In genomic region chr5:127615459-127615858, GRCm38 (mm10) we compare ENCODE assay signal across 8 mouse cellular contexts. TPM values are rescaled to one million over a fixed set of nuclear protein-coding genes. Genes with fewer than 3 reads are reported as not detected.
A peak's percentile ranks its signal among the peaks of the same experiment; 100 is the strongest.
DNase-seq lines count a peak whose midpoint lies in the region; ATAC-seq and TF ChIP-seq lines count a peak whose summit lies in the region.

No protein-coding gene starts in this region.

- 80% methylated on average over 3 of the region's 3 CpGs for WGBS in hindbrain, embryonic 14.5 days
- 86% methylated on average over 3 of the region's 3 CpGs for WGBS in midbrain, embryonic 13.5 days
- WGBS in thymus, adult 2 months, result 22% methylated on average over 3 of the region's 3 CpGs

- H3K36me3 ChIP-seq in hindbrain, embryonic 14.5 days (replicated peaks; ENCODE audit: control insufficient read depth, insufficient read depth), result no peaks in the 10 kb centered on the region
- no peaks in the 10 kb centered on the region for H3K36me3 ChIP-seq in midbrain, embryonic 13.5 days
- no peaks in the 10 kb centered on the region for H3K36me3 ChIP-seq in thymus, adult 2 months (ENCODE audit: control insufficient read depth, insufficient read depth, low read length)

- intact Hi-C loops in heart, postnatal 14 days (cut with DNase I), result no loop called here
- intact Hi-C loops in left cerebral cortex, postnatal 36 days (cut with DNase I), result loop anchor here (10.0 kb wide), 1 partner anchor 819 kb away; the partner anchor contains the start of gene Tmem132d

- peaks cover 25% of the 10 kb centered on the region for H3K4me1 ChIP-seq in hindbrain, embryonic 14.5 days (replicated peaks; ENCODE audit: control insufficient read depth, insufficient read depth, low read length)
- peaks cover 49% of the 10 kb centered on the region for H3K4me1 ChIP-seq in midbrain, embryonic 13.5 days (replicated peaks)
- peaks cover 19% of the 10 kb centered on the region for H3K4me1 ChIP-seq in thymus, adult 2 months (replicated peaks; ENCODE audit: control insufficient read depth, insufficient read depth, low read length)

- DNase-seq in heart, adult 18-20 months, result peak; percentile 28 to 56
- DNase-seq in heart, postnatal 14 days, result no peak
- no peak for DNase-seq in hindbrain, embryonic 14.5 days (ENCODE audit: low spot score)
- no peak for DNase-seq in thymus, adult 2 months
- DNase-seq in left cerebral cortex, postnatal 36 days (ENCODE audit: low spot score in 2 of 2), result no peak
- DNase-seq in MN1 (ENCODE audit: low spot score), result no peak

- peak overlapping the region; percentile 98 for H3K9ac ChIP-seq in hindbrain, embryonic 14.5 days
- peak overlapping the region; percentile 99 for H3K9ac ChIP-seq in midbrain, embryonic 13.5 days (replicated peaks)

- TF ChIP-seq POLR2A in thymus, adult 2 months (IDR thresholded peaks at IDR 0.05; ENCODE audit: control insufficient read depth, extremely low read depth, insufficient read depth, low read length, poor library complexity), result no peak

- H3K4me3 ChIP-seq in hindbrain, embryonic 14.5 days (replicated peaks; ENCODE audit: low read length), result peak overlapping the region; percentile 99
- H3K4me3 ChIP-seq in midbrain, embryonic 13.5 days (replicated peaks), result peak overlapping the region; percentile 99
- H3K4me3 ChIP-seq in thymus, adult 2 months (ENCODE audit: control insufficient read depth, insufficient read depth, low read length), result no peak overlapping the region

- H3K27ac ChIP-seq in hindbrain, embryonic 14.5 days, result no peak overlapping the region
- H3K27ac ChIP-seq in midbrain, embryonic 13.5 days, result no peak overlapping the region
- H3K27ac ChIP-seq in thymus, adult 2 months (ENCODE audit: control insufficient read depth, insufficient read depth, low read length), result no peak overlapping the region

- peak; percentile 46 for ATAC-seq in common myeloid progenitor, adult 5-6 weeks (replicated peaks; ENCODE audit: low read depth, poor library complexity, severe bottlenecking)
- no peak for ATAC-seq in hindbrain, embryonic 14.5 days (ENCODE audit: low FRiP score)
- ATAC-seq in midbrain, embryonic 13.5 days, result no peak

- no peaks in the 10 kb centered on the region for H3K9me3 ChIP-seq in hindbrain, embryonic 14.5 days (ENCODE audit: control insufficient read depth, low read length)
- H3K9me3 ChIP-seq in midbrain, embryonic 13.5 days, result no peaks in the 10 kb centered on the region

- TF ChIP-seq CTCF in thymus, adult 2 months (IDR thresholded peaks at IDR 0.05; ENCODE audit: borderline replicate concordance, control insufficient read depth, extremely low read depth, insufficient read depth, low read length, poor library complexity), result no peak

- no peaks in the 10 kb centered on the region for H3K27me3 ChIP-seq in hindbrain, embryonic 14.5 days (ENCODE audit: control insufficient read depth, insufficient read depth, low read length)
- no peaks in the 10 kb centered on the region for H3K27me3 ChIP-seq in midbrain, embryonic 13.5 days
- no peaks in the 10 kb centered on the region for H3K27me3 ChIP-seq in thymus, adult 2 months (ENCODE audit: control insufficient read depth, insufficient read depth, low read length)

- peak overlapping the region; percentile 79 for H3K4me2 ChIP-seq in hindbrain, embryonic 14.5 days (replicated peaks)
- H3K4me2 ChIP-seq in midbrain, embryonic 13.5 days (replicated peaks), result peak overlapping the region; percentile 93

RNA-seq across cellular contexts. Expression of gene Glt1d1, which starts 16.6 kb away (rescaled TPM):
- total RNA-seq in heart, adult 18-20 months (2021), result not detected
- not detected for total RNA-seq in heart, postnatal 14 days (2021)
- total RNA-seq in common myeloid progenitor, adult 5-6 weeks (2017), result not detected in 2 replicates
- polyA plus RNA-seq in hindbrain, embryonic 14.5 days (2014; fragmentation: Nextera tagmentation; extraction: Ambion mirVana), result 1.3 and 1.7 TPM in 2 replicates
- polyA plus RNA-seq in midbrain, embryonic 13.5 days (2015; fragmentation: Nextera tagmentation; extraction: Ambion mirVana), result 1.5 and 1.9 TPM in 2 replicates
- polyA plus RNA-seq in thymus, adult 2 months (2012; rRNA removed), result 0.13 and 0.51 TPM in 2 replicates
- total RNA-seq in left cerebral cortex, postnatal 36 days (2021), result 10 to 100 TPM; 22.8 to 25.0 TPM

RNA-seq across cellular contexts. Expression of gene Slc15a4, which starts 17.2 kb away (rescaled TPM):
- total RNA-seq in heart, adult 18-20 months (2021), result 10 to 100 TPM; 16.5 to 17.4 TPM
- total RNA-seq in heart, postnatal 14 days (2021), result 10 to 100 TPM; 11.1 to 15.5 TPM
- 15.2 and 32.4 TPM in 2 replicates for total RNA-seq in common myeloid progenitor, adult 5-6 weeks (2017)
- polyA plus RNA-seq in hindbrain, embryonic 14.5 days (2014; fragmentation: Nextera tagmentation; extraction: Ambion mirVana), result 22.2 and 34.7 TPM in 2 replicates
- polyA plus RNA-seq in midbrain, embryonic 13.5 days (2015; fragmentation: Nextera tagmentation; extraction: Ambion mirVana), result 24.4 and 26.1 TPM in 2 replicates
- 45.4 and 53.2 TPM in 2 replicates for polyA plus RNA-seq in thymus, adult 2 months (2012; rRNA removed)
- total RNA-seq in left cerebral cortex, postnatal 36 days (2021), result 10 to 100 TPM; 18.5 to 26.2 TPM

Comparison
In these comparisons a context has a peak if more than half of its experiments do, and no peak if none do; other contexts are left out.
1. DNase-seq: peak in heart, adult 18-20 months (2 of 2); none in heart, postnatal 14 days (0 of 2), hindbrain, embryonic 14.5 days (single experiment), thymus, adult 2 months (single experiment), left cerebral cortex, postnatal 36 days (0 of 2) and MN1 (single experiment).
2. RNA of gene Glt1d1, which starts 16.6 kb away (total RNA-seq): 22.8 to 25.0 TPM in left cerebral cortex, postnatal 36 days; not detected in heart, adult 18-20 months, not detected in heart, postnatal 14 days and not detected in common myeloid progenitor, adult 5-6 weeks; every median in the first group is over 10 times any median in the second.